In genomic region chr11:35664991-35665390, GRCm38 (mm10) we compare ENCODE assay signal across 8 mouse cellular contexts.
DNase-seq lines count a peak whose midpoint lies in the region.

No protein-coding gene starts in this region.

- intact Hi-C loops in heart, postnatal 36 days (cut with DNase I), result loop anchor here (2.0 to 10.0 kb wide), 5 partner anchors 63 to 820 kb away; no protein-coding TSS in a partner anchor
- intact Hi-C loops in left cerebral cortex, postnatal 36 days (cut with DNase I), result loop anchor here (2.0 kb wide), 1 partner anchor 212 kb away; no protein-coding TSS in a partner anchor

- DNase-seq in kidney, adult 18-20 months, result peak; percentile 11
- no peak for DNase-seq in kidney, adult 11 months
- DNase-seq in MN1 (ENCODE audit: low spot score), result peak; percentile 75
- DNase-seq in cerebellum, postnatal 36 days, result peak; percentile 70 to 78
- peak; percentile 13 to 24 for DNase-seq in heart, postnatal 36 days
- peak; percentile 36 to 45 for DNase-seq in left cerebral cortex, postnatal 36 days (ENCODE audit: low spot score in 2 of 2)
- peak; percentile 49 for DNase-seq in retina, postnatal 7 days (ENCODE audit: low read depth, low spot score)
- DNase-seq in urinary bladder, postnatal 25 days (ENCODE audit: low spot score), result no peak

Comparison
In these comparisons a context has a peak if more than half of its experiments do, and no peak if none do; other contexts are left out.
1. DNase-seq: peak in kidney, adult 18-20 months (single experiment), MN1 (single experiment), cerebellum, postnatal 36 days (2 of 2), heart, postnatal 36 days (2 of 2), left cerebral cortex, postnatal 36 days (2 of 2) and retina, postnatal 7 days (single experiment); none in kidney, adult 11 months (single experiment) and urinary bladder, postnatal 25 days (single experiment).